Mouse (Mus musculus) limb, embryonic 13.5 days (tissue): Measurements from ENCODE around the gene Lcn5. TPM values are rescaled to one million over a fixed set of nuclear protein-coding genes. Genes with fewer than 3 reads are reported as not detected.
"Not testable (repeated sequence)": the region's sequence is repeated elsewhere in the genome, so short reads cannot be mapped to it uniquely, and the experiment has no call there.

ENCODE experiments used
- ATAC-seq: fragments of 200-750 bp; cut with Nextera tagmentation; 2 replicates; pipeline ENCODE4 v1.8.0; 2017; ENCODE audit warnings: low read depth, moderate number of reproducible peaks, moderate TSS enrichment; ENCODE audit not compliant: low FRiP score
- H3K27ac ChIP-seq: fragments of 300-500 bp; sonication (generic); 2 replicates; pipeline ENCODE4 v1.5.1; 2015; ENCODE audit warnings: inconsistent platforms, mild to moderate bottlenecking, moderate library complexity
- H3K27me3 ChIP-seq: fragments of 300-500 bp; sonication (generic); 2 replicates; pipeline ENCODE4 v1.6.1; 2015; ENCODE audit warnings: mild to moderate bottlenecking, inconsistent platforms
- H3K36me3 ChIP-seq: fragments of 300-500 bp; sonication (generic); 2 replicates; pipeline ENCODE4 v1.6.1; 2015; ENCODE audit warnings: inconsistent platforms, mild to moderate bottlenecking, moderate library complexity
- H3K4me1 ChIP-seq: fragments of 300-500 bp; sonication (generic); 2 replicates; pipeline ENCODE4 v1.6.1; 2015; ENCODE audit warnings: inconsistent platforms
- H3K4me2 ChIP-seq: fragments of 300-500 bp; sonication (generic); replicated peaks from 2 replicates; pipeline ENCODE4 v1.6.1; 2015; ENCODE audit warnings: inconsistent platforms, mild to moderate bottlenecking, moderate library complexity
- H3K4me3 ChIP-seq: fragments of 300-500 bp; sonication (generic); 2 replicates; pipeline ENCODE4 v1.5.1; 2015; ENCODE audit warnings: moderate library complexity, mild to moderate bottlenecking, inconsistent platforms
- H3K9ac ChIP-seq: fragments of 300-500 bp; sonication (generic); 2 replicates; pipeline ENCODE4 v1.6.1; 2015; ENCODE audit warnings: mild to moderate bottlenecking, inconsistent platforms
- H3K9me3 ChIP-seq: fragments of 300-500 bp; sonication (generic); 2 replicates; pipeline ENCODE4 v1.6.1; 2016; ENCODE audit warnings: inconsistent platforms
- WGBS: fragments of 180-500 bp; shearing (Covaris S2); methylation state at CpG from one replicate; pipeline ENCODE4 v1.1.7; 2015; 5-methylcytosine and 5-hydroxymethylcytosine counted together
- polyA plus RNA-seq: library from polyadenylated mRNA; unstranded; fragments of >200 nt; fragmentation: Nextera tagmentation; extraction: Ambion mirVana; gene quantifications from 2 replicates; pipeline ENCODE4 v1.2.1, GENCODE M21; 2015

The Lcn5 gene
- polyA plus RNA-seq, 1 experiment from 2014 or later, result not detected

DNA sequence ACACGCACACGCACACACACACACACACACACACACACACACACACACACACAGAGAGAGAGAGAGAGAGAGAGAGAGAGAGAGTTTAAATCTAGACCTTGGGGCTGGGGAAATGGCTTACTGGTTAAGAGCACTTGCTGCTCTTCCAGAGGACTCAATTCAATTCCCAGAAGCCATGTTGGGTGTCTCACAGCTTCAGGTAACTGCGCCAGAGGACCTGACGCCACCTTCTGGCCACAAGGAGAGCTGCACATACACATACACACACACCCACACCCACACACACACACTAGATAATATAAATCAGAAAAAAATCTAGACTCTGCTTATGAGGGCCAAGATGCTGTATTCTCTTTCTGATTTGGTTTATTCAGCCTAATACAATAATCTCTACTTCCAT is 29.2 kb downstream of the Lcn5 start:
- no peak overlapping the region for H3K9ac ChIP-seq
- no peak overlapping the region for H3K4me2 ChIP-seq
- no peak overlapping the region for H3K27ac ChIP-seq
- H3K36me3 ChIP-seq, result no peaks in the 10 kb centered on the region
- H3K4me1 ChIP-seq, result no peaks in the 10 kb centered on the region
- ATAC-seq, result no peak
- WGBS, result 78% methylated on average over 4 of the region's 4 CpGs
- no peaks in the 10 kb centered on the region for H3K9me3 ChIP-seq
- no peak overlapping the region for H3K4me3 ChIP-seq
- H3K27me3 ChIP-seq, result no peaks in the 10 kb centered on the region

DNA sequence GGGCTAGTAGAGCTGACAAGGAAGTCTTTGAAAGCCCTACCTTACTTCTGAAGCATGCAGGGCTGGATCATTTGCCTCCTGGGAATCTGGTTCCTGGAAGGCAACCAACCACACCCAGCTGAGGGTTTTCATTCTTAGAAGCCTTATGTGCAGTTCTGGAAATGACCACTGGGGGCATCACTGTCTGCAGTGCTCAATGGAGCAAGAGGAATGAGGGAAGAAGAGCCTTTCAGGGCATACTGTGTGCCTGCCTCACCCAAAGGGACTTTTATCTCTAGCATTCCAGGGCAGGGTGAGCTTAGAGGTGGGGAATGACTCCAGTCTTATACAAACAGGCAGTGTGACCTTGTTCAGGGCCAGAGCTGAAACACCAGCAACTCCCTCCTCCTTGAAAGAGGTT is 36.9 kb downstream of the Lcn5 start:
- H3K4me2 ChIP-seq, result no peak overlapping the region
- H3K27me3 ChIP-seq, result no peaks in the 10 kb centered on the region
- H3K4me1 ChIP-seq, result no peaks in the 10 kb centered on the region
- ATAC-seq, result no peak
- no peak overlapping the region for H3K27ac ChIP-seq
- no peak overlapping the region for H3K4me3 ChIP-seq
- no peak overlapping the region for H3K9ac ChIP-seq
- no peaks in the 10 kb centered on the region for H3K9me3 ChIP-seq
- no peaks in the 10 kb centered on the region for H3K36me3 ChIP-seq

DNA sequence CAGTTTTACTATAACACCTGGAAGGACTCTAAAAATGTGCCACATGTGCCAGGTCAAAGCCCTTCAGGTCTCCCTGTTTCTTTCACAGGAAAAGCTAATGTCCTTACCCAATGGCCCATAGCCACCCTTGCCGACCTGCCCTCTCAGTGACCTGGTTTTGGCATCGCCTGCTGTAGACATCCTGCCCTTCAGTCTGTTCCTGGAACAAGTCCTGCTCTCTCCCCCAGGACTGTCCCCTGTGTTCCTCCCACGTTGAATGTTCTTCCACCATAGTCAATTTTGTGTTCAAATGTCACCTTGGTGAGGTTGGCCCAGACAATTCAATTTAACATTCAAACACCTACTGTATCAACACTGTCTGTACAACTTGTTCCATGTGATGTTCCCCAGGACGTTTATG is 39.2 kb downstream of the Lcn5 start:
- Histone ChIP-seq H3K9ac (no peak overlapping the region), H3K9me3 (no peaks in the 10 kb centered on the region), H3K4me2 (no peak overlapping the region), H3K4me1 (no peaks in the 10 kb centered on the region), H3K27ac (no peak overlapping the region), H3K36me3 (no peaks in the 10 kb centered on the region), H3K27me3 (no peaks in the 10 kb centered on the region), H3K4me3 (no peak overlapping the region)
- no peak for ATAC-seq
- WGBS, result 59% methylated on average over 4 of the region's 4 CpGs

DNA sequence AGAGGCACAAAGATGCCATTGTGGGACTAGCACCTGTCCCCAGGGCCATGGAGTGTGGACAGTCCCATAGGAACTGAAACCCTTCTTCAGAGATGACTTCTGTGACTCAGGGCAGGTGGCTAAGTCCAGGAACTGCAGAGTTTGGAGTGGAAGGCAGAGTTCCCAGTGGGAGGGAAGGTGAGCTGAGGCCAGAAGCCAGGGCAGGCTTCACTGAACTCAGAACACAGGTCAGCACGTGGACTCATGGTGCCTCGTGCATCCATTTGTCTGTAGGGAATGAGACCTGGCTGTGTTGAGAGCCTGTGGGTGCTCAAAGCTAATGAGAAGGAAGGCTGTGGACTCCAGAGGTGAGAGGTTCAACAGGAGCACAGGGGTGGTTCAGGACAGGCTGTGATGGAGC is 40.9 kb downstream of the Lcn5 start:
- no peaks in the 10 kb centered on the region for H3K27me3 ChIP-seq
- H3K36me3 ChIP-seq, result no peaks in the 10 kb centered on the region
- 93% methylated on average over 2 of the region's 2 CpGs for WGBS
- H3K27ac ChIP-seq, result no peak overlapping the region
- H3K9me3 ChIP-seq, result no peaks in the 10 kb centered on the region
- no peak for ATAC-seq
- H3K4me2 ChIP-seq, result no peak overlapping the region
- H3K4me1 ChIP-seq, result no peaks in the 10 kb centered on the region
- no peak overlapping the region for H3K9ac ChIP-seq
- H3K4me3 ChIP-seq, result no peak overlapping the region

DNA sequence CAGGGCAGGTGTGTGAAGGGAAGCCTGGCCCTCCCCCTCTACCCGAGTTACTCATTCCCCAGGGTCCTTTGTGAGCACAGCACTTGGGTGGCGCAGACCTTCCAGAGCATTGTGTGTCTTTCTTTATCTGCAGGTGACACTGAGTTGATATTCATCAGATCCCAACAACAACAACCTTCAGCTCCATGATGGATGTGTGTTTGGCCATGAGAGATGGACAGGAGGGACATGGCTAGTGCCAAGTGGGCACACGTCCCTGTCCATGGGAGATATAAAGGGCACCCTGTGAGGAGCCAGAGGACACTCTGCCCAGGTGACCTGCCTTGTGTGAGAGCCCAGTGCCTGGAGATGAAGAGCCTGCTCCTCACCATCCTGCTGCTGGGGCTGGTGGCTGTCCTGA is 42.0 kb downstream of the Lcn5 start, which contains the start of gene Obp2a:
Obp2a (plus strand) TSS at position 301 of the 400 bp plus-strand sequence.
- not testable (repeated sequence) for H3K4me1 ChIP-seq, H3K4me2 ChIP-seq, H3K9me3 ChIP-seq, H3K9ac ChIP-seq, H3K27me3 ChIP-seq, H3K4me3 ChIP-seq, H3K27ac ChIP-seq, H3K36me3 ChIP-seq, ATAC-seq
- 89% methylated on average over 3 of the region's 3 CpGs for WGBS

DNA sequence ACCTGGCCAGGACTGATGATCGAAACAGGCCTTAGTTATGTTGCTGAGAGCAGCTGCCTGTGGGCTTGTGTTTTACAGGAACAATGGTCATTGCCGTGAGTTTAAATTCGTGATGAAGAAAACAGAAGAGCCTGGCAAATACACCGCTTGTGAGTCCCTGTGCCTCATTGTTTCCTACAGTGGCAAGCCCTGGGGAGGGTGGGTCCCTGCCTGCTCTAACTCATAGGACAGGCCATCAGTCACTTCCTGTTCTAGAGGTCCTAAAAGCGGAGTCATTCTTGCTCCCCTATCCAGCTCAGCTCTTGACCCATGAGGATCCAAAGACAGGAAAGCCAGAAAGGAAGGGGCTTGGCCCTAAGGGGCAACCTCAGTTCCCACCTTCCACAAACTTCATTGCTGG is 43.2 kb downstream of the Lcn5 start:
- Histone ChIP-seq H3K27ac (no peak overlapping the region), H3K9ac (no peak overlapping the region), H3K36me3 (no peaks in the 10 kb centered on the region), H3K27me3 (no peaks in the 10 kb centered on the region), H3K4me1 (no peaks in the 10 kb centered on the region), H3K4me3 (no peak overlapping the region), H3K4me2 (no peak overlapping the region), H3K9me3 (no peaks in the 10 kb centered on the region)
- no peak for ATAC-seq
- WGBS, result 71% methylated on average over 5 of the region's 5 CpGs

DNA sequence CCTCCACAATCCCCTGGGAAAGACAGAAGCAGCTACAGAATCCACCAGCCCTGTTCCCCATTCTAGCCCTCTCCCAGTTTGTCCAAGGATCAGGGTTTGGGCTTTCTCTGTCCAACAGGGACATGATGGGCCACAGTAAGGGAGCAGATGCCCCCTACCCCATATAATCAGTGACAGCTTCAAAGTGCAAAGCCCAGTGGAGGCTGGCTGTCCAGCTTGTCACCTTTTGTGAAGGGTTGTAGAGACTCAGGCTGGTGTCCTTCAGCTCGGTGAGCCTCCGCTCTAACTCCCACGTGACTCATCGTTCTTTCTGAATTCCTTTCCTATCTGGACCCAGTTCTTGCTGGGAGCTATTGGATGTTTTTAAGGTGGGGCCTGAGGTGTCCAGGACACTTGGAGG is 46.0 kb downstream of the Lcn5 start:
- Histone ChIP-seq H3K4me3 (no peak overlapping the region), H3K4me1 (peaks cover 9% of the 10 kb centered on the region), H3K27ac (no peak overlapping the region), H3K9ac (no peak overlapping the region), H3K4me2 (no peak overlapping the region), H3K36me3 (peaks cover under 1% of the 10 kb centered on the region; the same call in 1 of the 2 replicates), H3K9me3 (no peaks in the 10 kb centered on the region), H3K27me3 (no peaks in the 10 kb centered on the region)
- 78% methylated on average over 4 of the region's 4 CpGs for WGBS
- no peak for ATAC-seq

DNA sequence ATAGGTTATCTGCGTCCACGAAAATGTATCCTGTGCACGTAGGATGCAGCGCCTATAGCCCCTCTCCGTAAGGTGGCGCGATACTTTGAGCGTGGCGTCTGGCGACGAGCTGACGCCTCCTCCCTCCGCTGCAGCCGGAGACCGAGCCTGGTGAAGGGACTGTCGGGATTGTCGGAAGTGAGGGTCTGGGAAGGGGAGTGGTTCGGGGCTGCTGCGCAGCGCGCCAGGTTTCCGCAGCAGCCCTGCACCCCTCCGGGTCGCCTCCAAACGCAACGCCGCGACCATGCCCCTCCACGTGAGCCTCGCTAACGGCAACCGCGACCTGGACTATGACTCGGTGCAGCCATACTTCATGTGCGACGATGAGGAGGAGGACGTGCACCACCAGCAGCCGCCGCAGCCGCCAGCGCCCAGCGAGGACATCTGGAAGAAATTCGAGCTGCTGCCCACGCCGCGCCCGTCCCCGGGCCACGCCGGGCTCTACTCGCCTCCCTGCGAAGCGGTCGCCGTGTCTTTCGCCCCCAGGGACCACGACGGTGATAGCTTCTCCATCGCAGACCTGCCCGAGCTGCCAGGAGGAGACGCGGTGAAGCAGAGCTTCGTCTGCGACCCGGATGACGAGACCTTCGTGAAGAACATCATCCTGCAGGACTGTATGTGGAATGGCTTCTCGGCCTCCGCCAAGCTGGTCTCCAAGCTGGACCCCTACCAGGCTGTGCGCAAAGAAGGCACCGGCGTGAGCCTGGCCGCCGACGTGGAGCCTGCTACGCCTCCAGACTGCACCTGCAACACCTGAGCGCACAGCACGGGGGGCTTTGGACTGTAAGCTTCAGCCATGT is 49.1 kb downstream of the Lcn5 start, which contains the start of gene Bmyc:
Bmyc (plus strand) TSS at position 97 of the 839 bp plus-strand sequence.
- no peaks in the 10 kb centered on the region for H3K9me3 ChIP-seq
- H3K27me3 ChIP-seq, result no peaks in the 10 kb centered on the region
- peak within 1 kb of the TSS; percentile 74 for H3K4me3 ChIP-seq
- peak within 1 kb of the TSS; percentile 82 for H3K9ac ChIP-seq
- WGBS, result under 1% methylated on average over 78 of the region's 78 CpGs
- peak within 1 kb of the TSS; percentile 88 for H3K4me2 ChIP-seq
- H3K36me3 ChIP-seq, result peaks cover 4% of the 10 kb centered on the region; the same call in 1 of the 2 replicates
- peak within 1 kb of the TSS; percentile 69 for H3K27ac ChIP-seq
- peaks cover 13% of the 10 kb centered on the region for H3K4me1 ChIP-seq
- ATAC-seq, result peak; percentile 92

DNA sequence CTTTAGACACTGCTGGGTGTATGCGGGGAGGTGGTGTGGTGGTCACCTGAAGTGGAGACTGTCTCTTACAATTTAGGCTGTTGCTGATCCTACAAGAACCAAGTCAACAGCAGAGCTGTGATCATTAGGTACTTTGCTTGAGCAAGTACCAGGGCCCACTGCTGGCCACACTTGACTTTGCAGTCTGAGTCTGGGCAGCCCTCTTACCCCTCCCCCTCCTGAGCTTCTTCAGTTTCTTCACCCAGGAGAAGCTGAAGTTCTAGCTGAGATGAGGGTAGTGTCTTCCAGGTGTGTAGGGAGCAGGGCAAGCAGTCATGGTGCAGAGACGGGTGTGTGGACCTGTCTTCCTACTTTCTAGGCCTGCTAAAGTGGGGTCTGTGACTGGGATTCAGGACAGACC is 50.4 kb downstream of the Lcn5 start:
- Histone ChIP-seq H3K4me2 (peak overlapping the region; percentile 48), H3K9me3 (no peaks in the 10 kb centered on the region), H3K9ac (no peak overlapping the region), H3K36me3 (peaks cover 4% of the 10 kb centered on the region; the same call in 1 of the 2 replicates), H3K4me3 (no peak overlapping the region), H3K27ac (no peak overlapping the region), H3K4me1 (peaks cover 13% of the 10 kb centered on the region), H3K27me3 (no peaks in the 10 kb centered on the region)
- 90% methylated on average over 2 of the region's 2 CpGs for WGBS
- no peak for ATAC-seq

DNA sequence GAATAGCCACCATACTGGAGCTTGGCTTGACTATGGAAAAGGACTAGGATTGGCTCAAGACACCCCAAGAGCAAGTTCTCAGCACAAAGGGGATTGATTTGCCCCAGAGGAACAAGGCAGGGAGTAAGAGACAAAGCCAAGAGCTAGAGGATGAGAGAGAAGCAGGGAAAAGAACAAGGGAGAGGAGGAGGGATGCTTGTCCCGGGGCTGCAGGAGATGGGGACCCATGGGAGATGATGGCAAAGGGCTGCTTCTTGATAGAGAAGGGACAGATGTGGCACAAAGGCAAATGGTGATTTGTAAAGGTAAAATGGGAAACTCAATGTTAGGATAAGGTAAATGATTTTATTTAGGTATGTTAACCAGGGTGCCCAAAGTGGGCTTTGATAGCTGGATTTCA is 51.3 kb downstream of the Lcn5 start:
- ATAC-seq, H3K27me3 ChIP-seq, H3K27ac ChIP-seq, H3K4me3 ChIP-seq, H3K9me3 ChIP-seq, H3K9ac ChIP-seq, H3K36me3 ChIP-seq: not testable (repeated sequence)
- WGBS, result 88% methylated on average over 1 of the region's 1 CpGs
- Histone ChIP-seq H3K4me2 (0 out of 2 replicates have a peak overlapping the region, but pooled peaks have one; percentile 48), H3K4me1 (peaks cover 13% of the 10 kb centered on the region)

DNA sequence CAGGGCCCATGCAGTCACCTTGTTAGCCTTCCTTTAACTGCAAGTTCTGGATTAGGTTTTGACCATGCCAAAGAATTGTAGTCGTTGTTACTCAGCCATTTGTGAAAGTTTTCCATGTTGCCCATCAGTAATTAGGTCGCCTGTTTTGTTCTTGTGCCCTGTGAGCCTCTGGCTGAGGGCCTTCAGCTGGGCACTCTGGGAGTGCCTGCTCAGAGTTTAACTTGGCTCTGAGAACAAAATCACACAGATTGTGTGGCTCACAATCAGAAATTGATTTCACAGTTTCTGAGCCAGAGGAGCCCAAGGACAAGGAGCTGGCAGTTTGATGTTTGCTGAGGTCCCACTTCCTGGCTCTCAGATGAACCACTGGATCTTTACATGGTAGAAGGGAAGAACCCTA is 52.0 kb downstream of the Lcn5 start:
- not testable (repeated sequence) for H3K27me3 ChIP-seq, H3K4me3 ChIP-seq, H3K4me2 ChIP-seq, ATAC-seq, H3K9me3 ChIP-seq, H3K36me3 ChIP-seq, H3K9ac ChIP-seq, H3K27ac ChIP-seq
- peaks cover 13% of the 10 kb centered on the region for H3K4me1 ChIP-seq
- 73% methylated on average over 2 of the region's 2 CpGs for WGBS
